Mouse (Mus musculus) R1 (cell line): ENCODE data around the gene Ino80d.
A peak's percentile ranks its signal among the peaks of the same experiment; 100 is the strongest.

ENCODE experiments used
- DNase-seq: peaks from one replicate; pipeline ENCODE4 v3.0.0-alpha.2; 2018; ENCODE audit warnings: low read depth, low spot score

The Ino80d gene

DNA sequence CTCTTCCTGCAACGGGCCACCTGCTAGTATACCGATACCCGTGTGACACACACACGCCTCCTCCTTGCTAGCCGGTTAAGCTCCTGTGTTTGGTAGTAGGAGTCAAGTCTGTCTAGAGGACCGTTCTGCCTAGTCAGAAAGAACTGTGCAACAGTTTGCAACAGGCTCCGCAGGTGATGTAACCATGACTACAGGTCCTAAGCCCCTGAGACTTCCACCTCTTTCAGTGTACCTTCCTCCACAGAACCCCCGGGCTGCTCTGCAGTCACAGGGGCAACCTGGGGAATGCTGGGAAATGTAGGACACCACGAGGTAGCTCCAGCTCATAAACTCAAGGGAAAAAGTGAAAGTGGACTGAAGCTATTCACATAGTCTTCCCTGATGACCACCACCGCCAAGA, 123.4 kb downstream of the Ino80d start:
- DNase-seq: peak; percentile 79

DNA sequence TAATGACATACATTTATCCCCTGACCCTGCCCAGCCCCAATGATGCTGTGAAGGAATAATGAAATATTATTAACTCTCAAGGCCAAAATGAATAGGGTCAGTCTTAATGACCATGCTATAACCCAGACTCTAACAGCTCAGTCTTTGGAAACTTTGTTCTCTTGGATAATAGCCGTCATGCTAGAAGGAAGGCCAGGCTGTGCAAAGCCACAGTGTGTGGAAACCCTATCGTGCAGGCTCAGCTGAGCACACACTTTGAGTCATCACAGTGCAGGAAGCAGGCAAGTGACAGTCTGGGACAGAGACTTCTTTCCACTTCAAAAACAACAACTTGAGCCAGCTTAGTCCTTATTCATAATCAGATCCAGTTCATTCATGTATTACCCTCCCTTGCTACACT, 126.9 kb downstream of the Ino80d start:
- DNase-seq: no peak

DNA sequence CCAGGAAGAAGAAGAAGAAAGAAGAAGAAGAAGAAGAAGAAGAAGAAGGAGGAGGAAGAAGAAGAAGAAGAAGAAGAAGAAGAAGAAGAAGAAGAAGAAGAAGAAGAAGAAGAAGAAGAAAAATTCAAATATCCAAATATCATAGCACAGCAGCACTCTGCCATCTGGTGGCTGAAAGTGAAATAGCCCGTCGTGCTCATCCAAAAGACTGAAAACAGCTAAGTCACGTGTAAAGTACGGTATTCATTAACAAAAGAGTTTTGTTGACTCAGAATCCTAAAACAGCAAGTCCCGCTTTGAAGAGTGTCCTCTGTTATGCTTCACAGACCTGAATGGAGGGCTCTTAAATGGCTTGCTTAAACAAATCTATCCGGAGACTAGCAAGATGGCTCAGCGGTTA, 128.2 kb downstream of the Ino80d start:
- peak; percentile 74 for DNase-seq

DNA sequence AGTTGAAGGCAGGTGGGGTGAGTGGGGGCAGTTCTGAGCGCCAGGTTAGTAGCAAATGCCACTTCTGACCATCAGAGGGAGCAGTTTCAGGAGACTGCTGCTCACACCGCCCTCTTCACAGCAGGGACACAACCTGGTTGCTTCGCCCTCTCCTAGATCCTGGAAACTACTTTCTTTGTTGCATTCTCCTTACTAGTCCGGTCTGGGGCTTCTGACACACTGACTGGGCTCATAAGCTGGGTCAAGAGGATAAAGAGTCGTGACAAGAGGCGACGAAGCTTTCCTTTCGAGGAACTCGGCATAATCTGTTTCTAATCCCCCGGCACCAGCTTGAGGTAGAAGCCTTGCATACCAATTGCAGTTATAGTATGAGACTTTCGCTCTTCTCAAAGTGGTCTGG, 129.9 kb downstream of the Ino80d start:
- DNase-seq: peak; percentile 80

DNA sequence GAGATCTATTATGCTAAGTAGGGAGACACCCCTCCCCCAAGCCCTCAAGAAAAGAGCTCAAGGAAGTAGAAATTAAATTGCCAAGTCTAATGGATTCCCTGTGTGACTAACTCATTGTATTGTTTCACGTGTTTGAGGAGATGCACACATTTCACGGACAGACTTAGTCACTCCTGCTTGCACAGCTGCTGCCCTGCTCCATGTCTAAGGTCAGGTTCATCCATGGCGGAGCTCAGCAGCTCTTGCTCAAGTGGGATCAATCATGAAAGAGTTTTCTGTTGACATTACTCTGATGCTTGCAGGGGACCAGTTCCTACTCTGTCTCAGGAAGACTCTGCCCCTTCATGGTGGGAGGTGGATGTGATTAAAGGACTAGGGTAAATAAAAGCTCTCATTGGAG, 137.7 kb downstream of the Ino80d start:
- peak; percentile 8 for DNase-seq

DNA sequence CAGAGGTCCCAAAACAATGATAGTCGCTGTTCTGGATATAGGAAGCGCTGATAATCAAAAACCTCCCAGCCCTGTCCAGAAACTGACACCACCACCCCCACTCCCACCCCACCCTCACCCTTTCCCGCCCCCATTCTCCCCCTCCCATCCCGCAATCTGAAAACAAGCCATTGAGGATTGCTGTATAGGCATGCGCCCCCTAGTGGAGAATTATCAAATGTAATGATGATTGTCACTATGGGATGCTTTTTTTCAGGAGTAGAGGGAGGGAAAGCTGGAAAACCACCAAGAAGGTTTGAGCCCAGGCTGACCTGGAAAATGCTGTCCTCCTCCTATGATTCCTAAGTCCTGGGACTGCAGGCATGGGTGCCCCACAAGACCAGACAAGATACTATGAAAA, 147.6 kb downstream of the Ino80d start:
- DNase-seq: peak; percentile 81

DNA sequence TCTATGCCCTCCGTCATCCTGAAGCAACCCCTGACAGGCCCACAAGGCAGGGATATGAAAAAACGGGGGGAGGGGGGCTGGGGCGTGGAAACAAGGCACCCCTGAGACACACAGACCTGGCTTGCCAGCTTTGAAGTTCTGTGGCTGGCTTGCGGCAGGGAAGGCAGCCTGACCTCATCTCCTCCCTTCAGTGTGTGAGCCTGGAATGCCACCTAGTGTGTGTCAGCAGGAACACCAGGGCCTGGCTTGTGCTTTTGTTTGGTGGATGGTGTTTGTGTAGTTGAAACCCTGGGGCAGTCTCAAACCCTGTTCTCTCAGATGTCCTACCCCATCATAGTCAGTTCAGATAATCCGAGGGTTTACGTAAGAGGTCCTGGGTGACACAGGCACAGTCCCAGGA, 150.2 kb downstream of the Ino80d start:
- peak; percentile 65 for DNase-seq

DNA sequence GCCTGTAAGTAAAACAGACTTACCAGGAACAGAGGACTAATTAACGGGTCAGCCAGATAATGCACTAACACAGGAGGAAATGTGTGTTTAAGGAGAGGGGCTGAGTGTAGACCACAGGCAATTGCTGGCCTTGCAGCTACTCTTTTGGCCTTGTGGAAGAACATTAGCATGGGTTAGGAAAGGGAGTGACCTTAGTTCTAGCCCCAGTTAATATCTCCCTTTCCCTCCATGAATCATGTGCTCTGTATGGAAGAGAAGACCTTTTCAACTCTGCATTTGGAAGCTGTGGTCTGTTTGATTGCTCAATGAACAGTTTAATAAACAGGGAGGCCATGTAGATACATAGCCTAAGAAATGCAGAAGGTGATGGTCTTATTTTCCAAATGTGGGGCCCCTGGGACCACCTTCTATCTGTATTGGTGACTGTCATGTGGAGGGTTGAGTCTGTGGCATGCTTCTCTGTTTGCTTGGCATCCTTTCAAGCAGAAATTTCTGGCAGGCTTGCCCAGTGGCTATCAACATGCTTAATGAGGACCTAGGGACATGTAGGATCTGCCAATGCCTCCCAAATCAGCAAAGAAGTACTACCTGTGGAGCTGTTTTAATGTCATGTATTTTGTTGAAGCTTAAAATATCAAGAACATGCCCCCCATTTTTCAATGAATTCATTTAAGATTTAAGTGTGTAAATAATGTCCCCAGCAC, 157.4 kb downstream of the Ino80d start:
- no peak for DNase-seq

DNA sequence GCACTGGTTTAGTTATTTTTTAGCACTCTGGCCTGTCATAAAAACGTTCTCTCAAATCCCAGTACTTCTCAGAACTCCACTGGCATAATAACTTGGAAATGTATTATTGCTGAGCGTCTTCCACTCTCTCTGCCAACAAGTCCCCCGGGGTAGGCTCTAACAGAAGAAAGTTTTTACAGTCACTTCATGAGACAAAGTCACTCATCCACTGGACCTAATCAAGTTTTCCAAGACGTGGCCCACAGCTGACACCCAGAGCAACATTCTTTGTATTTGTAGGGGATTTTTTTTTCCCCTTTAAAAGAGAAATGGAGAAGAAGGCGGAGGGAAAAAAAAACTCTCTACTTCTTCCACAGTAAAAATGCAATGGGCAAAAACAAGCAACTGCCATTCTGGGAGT, 157.9 kb downstream of the Ino80d start:
- DNase-seq: no peak

DNA sequence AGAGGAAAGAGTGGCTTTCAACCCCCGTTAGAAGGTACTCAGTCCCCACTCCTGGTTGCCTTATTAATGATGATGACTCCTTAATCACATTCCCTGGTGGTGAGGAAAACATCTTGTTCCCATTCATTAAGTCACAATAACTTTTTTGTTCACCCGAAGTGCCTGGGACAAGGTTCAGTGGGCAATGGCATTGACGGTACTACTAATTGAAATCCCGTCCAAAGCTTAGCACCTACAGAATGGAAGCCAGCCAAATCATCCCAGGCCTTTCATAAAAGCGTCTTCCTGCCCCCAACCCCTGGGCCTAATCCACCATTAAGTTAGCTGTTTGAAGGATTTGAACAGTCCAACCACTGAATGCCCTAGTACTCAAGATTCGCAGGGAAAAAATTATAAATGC, 159.1 kb downstream of the Ino80d start:
- no peak for DNase-seq

DNA sequence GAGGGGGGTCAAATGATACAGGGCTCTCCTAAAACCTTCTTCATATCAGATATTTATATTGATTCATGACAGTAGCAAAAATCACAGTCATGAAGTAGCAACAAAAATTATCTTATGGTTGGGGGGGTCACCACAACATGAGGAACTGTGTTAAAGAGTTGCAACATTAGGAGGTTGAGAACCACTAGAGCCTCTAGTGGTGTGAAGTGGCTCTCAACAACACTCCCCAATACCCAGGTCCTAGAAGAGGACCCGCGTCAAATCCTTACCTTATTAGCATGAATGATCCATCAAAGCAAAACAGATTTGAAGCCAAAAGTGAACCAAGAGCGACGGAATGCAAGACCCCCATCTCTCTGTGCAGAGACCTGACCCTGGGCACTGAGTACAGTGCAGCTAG, 161.4 kb downstream of the Ino80d start:
- DNase-seq: no peak

DNA sequence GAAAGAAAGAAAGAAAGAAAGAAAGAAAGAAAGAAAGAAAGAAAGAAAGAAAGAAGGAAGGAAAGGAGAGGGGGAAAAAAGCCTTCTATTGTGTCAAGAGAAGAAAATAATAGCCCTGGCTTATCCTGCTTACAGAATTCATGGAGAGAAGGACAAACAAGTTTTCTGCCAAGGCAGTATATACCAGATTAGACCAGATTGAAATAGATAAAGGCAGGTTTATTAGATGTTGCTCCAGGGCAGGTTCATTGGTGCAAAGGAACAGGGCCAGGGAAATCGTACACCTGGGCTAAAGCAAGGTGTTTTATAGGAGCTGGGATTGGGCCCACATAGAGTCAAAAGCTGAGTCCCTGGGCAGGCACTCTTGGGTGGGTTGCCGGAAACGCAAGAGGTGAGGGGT, 162.1 kb downstream of the Ino80d start:
- DNase-seq: no peak

DNA sequence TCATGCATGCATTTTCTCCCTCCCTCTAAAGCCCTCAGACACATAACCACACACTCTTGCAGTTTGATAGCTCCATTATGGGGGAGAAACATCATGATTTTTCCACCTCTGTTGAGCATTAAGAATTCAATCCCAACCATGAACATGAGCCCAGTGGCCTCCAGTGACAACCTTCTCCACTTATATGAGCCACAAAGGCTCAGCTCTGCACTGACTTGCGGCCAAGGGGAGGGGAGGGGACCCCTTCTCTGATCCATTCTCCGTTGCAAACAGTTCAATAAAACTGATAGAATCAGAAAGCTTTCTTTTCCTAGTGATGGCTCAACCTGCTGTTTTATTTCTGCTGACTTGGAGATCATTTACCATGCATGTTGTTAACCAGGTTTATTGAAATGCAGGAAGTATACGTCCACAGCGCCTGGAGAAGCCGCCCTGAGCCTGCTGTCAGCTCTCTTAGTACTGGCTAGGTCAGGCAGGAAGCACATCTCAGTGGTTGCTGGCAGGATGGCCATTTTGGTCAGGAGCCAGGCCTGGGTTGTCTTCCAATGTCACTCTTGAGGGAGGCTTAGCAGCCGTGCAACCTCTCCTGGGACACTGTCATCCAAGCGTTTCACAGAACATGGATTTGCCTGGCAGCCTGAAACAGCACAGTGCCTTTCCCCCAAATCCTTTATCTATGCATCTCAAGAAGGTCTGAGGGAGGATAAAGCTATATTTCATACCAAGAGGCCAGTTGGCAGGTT, 163.2 kb downstream of the Ino80d start:
- DNase-seq: no peak

DNA sequence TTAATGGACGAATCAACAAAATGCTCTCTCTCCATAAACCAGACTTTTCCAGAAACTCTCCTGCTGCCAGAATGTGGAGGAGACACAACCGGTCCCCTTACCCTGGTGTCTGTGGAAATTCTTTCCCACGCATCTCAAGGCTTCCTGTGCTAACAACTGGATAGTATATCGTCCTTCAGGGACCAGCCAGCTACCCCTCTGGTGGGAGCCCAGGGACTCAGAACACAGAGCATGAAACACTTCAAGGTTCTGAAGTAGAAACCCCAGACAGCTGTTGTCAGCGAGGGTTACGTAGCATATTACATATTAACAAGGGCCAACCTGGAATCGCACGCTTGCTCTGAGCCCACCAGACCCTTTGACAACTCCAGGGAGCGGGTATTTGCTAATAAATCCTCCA, 163.9 kb downstream of the Ino80d start:
- no peak for DNase-seq

DNA sequence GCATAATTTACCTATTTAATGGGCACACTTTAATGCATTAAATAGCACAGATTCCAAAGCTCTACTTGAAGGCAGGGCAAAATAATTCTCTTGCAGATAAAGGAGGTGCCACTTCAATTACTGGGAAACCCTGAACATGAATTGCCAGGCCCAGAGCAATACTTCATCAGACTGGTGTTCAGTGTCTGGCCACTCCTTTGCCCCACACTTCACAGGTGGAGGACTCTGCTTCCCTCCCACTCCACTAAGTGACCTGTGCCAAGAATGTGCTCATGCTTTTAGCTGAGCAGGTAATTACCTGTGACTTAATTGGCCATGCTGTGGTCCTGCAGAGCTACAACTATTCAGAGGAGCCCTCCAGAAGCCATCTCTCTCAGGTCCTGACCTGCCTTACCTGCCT, 166.7 kb downstream of the Ino80d start:
- DNase-seq: no peak

DNA sequence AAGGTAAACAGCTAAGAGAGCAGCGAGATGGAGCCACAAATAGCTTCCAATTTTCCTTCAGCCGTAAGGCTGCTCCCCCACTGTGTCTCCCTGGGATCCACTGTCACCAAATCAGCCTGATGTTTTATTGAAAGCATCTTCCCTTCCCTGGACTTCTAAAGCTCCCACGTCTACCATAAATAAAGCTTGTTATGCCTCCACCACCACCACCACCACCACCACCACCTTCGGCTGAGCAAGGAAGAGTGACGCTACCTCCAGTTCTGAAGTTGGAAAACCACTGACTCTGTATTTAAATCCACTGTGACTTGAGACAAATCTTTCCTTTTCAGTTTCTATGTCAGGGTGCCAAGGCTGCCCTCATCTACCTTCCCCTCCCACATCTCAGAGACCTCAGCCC, 167.5 kb downstream of the Ino80d start:
- DNase-seq: no peak

DNA sequence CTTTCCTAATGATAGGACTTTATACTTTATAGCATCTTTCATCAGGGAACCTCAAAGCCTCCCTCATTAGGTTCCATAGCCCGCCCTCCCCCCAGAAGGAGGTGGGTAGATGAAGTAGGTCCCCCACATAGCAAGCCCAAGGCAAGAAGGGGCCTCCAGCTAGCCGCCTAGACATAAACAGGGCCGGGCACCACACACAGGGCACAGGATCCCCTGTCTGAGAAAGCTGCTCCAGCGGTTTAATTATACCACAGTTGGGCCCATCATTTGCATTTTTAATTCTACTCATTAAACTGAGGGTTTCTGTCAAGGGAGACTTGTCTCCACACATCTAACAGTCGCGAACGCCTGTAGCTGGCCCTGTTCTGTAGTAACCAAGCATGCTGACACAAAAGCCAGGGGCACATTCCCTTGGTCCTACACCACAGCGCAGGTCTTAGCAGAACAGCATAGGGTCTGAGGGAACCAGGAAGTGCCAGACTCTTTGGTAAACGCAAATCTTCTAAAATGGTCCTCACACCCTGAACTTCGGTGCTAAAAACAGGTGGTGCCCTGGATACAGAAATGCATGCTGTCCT, 179.6 kb downstream of the Ino80d start:
- DNase-seq: no peak

DNA sequence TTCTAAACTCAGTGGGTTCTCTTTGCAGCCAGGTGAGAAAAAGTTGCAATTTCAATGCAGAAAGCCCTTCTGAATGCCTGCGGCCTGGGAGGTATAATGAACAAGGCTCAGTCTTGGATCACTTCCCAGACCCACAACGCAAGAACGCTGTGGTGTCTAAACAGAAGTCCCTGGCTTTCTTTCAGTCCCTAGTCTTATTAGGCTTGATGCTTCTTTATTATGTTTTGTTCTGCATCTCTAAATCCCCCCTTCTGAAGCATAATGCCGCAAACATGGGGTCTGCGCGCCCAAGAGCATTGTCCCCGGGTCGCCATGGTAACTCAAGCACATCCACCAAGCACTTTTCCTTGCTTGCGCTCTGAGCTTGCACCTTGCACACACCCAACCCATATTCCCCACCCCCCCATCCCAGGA, 180.4 kb downstream of the Ino80d start:
- DNase-seq: peak; percentile 51

DNA sequence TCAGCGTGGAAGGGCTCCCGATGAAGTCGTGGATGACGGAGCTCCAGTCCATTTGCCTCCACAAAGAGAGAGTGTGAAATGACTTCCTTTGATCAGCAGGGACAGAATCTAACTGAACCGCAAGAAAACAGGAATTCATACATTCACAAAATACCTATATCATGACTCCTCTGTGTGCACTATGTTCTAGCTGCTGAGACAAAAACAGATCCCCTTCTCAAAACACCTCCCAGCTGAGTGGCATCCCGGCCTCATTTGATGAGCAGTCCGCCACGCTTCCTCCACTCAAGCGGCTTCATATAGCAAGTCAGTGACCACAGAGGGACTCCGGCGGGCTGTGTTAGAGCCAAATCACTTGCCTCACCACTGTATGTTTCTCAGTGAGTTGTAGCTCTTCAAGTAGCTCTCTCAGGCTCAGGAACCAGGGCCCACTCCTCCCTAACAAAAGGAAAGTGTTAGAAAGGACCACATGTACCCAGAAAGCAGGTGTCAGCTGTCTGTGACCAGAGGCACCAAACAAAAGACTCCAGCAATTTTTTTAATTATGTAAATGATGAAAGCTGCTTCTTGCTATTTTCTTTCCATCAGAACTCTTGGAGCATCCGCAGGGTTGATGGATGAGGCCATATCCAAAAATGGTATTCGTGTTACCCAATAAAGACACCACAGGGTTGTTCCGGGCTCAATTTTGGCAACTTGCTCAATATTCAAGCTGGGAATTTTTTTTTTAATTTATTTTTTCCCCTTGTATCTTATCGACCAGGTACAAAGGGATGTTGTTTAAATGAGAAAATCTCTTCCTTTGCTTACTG, 181.0 kb downstream of the Ino80d start:
- DNase-seq: no peak

DNA sequence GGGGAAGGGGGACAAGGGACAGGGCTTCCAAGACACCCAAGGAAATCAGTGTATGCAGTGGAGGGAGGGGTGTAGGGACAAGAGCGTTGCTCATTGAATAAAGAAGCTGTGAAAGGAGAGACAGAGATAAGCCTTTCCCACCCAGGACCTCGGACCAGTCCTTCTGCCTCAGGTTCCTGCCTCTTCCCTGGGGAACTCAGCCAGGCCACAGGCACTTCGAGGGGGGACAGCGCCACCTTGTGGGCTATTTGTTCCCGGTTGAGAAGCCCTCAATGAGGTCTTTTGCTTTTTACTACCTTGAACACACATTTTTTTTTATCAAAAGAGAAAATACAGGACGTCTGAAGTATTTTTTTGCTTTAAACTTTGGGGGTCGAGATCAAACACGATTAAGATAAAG, 185.0 kb downstream of the Ino80d start:
- DNase-seq: peak; percentile 68

DNA sequence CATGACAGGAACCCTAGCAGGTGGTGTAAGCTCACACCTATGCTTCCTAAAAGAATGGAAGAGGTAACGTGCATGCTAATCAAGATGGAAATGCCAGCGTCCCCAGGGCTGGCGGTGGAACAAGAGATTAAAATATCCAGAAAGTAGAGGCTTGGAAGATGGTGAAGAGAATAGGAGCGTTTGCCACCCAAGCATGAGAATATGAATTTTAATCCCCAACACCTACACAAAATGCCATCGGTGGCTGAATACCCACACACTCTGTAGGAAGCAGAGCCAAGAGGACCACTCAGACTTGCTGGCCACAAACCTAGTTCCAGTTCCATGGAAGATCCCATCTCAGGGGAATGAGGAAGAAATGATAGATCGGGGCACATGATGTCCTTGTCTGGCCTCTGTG, 195.2 kb downstream of the Ino80d start:
- no peak for DNase-seq

DNA sequence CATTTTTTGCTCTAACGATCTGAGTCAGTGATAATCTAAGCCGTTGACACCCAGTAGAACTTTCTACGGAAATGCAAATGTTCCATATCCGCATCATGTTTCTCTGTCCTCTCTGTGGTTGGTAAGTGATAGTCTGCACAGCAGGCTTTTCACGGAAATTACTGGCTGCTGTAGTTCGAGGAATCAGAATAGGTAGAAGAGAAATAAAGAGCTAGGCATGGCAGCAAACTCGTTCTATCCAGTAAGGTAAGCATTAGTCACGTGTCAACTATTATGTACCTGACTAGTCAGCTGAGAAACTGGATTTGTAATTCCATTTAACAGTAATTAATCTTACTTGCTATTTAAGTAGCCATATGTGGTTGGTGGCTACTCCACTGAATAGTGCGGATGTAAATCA, 197.9 kb downstream of the Ino80d start:
- DNase-seq: no peak
